Mouse (Mus musculus): Measurements from ENCODE around the gene Gcdh.
"Not testable (repeated sequence)": the region's sequence is repeated elsewhere in the genome, so short reads cannot be mapped to it uniquely, and the experiment has no call there.

The Gcdh gene

DNA sequence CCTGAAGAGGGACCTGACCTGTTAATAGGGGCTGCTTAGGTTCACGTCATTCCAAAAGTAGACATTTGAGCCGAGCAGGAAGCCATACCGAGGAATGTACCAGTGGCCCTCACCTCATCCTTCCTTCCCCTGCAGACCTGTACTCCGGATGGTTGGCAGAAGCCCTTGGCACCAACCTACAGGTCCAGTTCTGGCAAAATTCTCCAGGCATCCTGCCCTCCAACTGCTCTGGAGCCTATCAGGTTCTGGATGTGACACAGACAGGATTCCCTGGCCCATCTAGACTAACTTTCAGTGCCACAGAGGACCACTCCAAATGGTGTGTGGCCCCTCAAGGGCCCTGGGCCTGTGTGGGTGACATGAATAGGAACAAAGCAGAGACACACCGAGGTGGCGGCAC, 16.8 kb upstream of the Gcdh start:
- DNase-seq (ENCODE audit: extremely low read depth, low read depth) = no peak

DNA sequence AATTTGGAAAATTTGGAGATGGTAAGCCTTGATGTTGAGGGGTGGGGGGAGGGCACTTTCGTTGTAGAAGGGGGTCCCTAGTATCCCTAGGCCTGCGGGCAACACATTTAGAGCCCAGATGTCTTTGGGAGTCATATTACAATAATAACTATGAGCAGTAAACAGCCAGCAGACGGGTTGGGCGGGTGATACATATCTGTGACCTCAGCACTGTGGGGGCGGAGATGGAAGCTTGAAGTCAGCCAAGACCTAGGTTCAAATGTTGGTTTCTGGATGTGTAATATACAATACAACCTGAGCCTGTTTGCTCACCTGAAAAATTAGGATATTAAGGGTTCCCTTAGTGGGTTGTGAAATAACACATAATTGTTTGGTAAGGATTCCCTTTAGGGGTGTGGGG, 16.2 kb upstream of the Gcdh start:
- DNase-seq (ENCODE audit: extremely low read depth, low read depth) = no peak

- DNase-seq (ENCODE audit: extremely low read depth, low read depth) = no peak
These were observed 15.5 kb upstream of the Gcdh start for GRCm38 (mm10) chr8:84909162-84909767.

DNA sequence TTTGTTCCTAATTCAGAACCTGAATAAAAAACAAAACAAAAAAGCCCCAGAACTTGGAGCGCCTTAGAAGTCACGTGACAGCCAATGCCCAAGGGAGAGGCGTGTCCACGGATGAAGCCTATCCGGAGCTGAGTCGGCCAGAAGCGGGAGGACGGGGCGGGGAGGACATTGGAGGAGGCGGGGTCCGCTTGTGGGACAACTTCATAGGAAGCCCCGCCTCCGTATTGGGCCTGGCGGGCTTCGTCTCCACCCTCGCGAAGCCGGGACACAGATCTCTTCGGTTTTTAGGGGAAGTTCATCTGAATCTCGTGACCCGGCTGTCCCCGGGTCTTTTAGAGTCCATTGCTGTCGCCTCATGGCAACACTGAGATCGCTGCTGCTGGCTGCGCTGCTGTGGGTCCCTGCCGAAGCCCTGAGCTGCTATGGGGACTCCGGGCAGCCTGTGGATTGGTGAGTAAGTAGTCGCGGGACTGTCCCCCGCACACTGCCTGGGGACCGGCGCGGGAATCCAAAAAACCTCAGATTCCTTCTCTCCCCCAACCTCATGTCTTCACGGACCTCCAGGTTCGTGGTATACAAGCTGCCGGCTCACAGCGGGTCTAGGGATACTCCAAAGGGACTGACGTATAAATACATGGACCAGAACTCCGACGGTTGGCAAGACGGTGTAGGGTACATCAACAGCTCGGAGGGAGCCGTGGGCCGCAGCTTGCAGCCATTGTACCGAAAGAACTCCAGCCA, 14.9 kb upstream of the Gcdh start, which contains the start of gene Dnase2a:
Dnase2a (plus strand) TSS at position 140 of the 741 bp plus-strand sequence.
- peak; percentile 95 for DNase-seq (ENCODE audit: extremely low read depth, low read depth)

DNA sequence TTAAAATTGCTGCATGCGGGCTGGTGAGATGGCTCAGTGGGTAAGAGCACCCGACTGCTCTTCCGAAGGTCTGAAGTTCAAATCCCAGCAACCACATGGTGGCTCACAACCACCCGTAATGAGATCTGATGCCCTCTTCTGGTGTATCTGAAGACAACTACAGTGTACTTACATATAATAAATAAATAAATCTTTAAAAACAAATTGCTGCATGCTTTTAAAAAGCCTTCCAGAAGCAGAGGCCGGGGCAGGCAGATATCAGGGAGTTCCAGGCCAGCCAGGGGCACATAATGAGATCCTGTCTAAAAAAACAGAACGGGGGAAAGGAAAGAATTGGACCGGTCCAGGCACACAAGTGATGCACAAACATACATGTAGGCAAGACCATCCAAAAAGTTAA, 14.3 kb upstream of the Gcdh start:
- DNase-seq (ENCODE audit: extremely low read depth, low read depth) = not testable (repeated sequence)

DNA sequence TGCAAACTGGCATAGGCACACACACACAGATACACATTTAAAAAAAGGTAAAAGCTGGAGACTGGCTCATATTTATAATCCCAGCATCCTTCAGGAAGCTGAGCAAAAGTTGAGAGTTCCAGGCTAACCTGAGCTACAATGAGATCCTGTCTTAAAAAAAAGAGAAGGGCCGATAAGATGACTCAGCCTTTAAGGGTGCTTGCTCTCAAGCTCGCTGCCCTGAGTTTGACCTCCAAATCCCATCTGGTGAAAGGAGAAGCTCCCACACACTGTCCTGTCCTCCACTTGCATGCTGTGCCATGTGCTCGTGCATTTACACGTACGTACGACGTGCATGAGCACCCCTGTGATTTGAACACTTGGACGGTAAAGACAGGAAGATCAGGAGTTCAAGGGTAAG, 13.8 kb upstream of the Gcdh start:
- DNase-seq (ENCODE audit: extremely low read depth, low read depth) = no peak

DNA sequence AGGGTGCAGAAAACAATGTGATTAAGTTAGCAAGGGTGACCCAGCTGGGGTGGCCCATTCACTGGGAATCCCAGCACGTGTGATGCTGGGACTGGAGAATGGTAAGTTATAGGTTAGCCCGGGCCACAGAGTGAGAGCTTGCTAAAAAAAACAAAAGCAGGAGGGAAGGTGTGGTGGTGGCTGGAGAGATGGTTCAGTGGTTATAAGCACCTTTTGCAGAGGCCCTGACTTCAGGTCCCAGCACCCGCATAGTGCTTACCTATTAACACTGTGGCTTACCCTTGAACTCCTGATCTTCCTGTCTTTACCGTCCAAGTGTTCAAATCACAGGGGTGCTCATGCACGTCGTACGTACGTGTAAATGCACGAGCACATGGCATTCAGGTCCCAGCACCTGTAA, 13.3 kb upstream of the Gcdh start:
- DNase-seq (ENCODE audit: extremely low read depth, low read depth) = no peak

DNA sequence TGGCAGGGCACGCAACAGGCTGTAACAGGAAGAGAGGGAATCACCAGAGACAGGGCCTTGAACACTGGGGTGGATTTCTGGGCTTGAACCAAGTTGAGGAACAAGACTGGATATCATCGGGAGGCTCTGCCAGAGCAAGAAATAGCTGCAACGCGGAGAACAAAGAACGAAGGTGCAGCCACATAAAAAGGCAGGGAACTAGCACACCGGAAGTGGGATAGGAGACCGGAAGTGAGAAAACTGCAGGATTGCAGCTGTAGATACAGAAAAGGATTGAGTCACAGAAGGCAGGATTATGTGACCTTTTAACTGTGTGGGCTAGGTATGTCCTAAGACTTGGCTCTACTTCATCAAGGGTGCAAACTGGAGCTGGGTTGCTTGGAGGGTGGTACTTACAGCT, 10.6 kb upstream of the Gcdh start:
- DNase-seq (ENCODE audit: extremely low read depth, low read depth) = no peak

DNA sequence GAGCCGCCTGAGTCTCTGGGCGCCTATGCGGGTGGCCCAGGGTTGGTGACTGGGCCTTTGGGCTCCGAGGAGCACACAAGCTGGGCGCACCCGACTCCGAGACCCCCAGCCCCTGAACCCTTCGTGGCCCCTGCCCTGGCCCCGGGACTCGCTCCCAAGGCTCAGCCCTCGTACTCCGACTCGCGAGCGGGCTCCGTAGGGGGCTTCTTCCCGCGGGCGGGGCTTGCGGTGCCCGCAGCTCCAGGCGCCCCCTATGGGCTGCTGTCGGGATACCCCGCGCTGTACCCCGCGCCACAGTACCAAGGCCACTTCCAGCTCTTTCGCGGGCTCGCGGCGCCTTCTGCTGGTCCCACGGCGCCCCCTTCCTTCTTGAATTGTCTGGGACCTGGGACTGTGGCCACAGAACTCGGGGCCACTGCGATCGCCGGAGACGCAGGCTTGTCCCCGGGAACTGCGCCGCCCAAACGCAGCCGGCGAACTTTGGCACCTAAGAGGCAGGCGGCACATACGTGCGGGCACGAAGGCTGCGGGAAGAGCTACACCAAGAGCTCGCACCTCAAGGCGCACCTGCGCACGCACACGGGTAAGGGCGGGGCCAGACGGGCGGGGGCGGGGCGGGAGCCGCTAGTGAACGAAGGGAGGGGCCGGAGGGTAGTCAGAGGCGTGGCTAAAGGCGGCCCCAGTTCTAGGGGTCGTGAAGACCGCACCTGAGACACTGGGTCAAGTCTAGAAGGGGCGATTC, 9.4 kb upstream of the Gcdh start:
- no peak for DNase-seq (ENCODE audit: extremely low read depth, low read depth)

- no peak for DNase-seq (ENCODE audit: extremely low read depth, low read depth)
These were observed 8.7 kb upstream of the Gcdh start for GRCm38 (mm10) chr8:84902367-84902919.

DNA sequence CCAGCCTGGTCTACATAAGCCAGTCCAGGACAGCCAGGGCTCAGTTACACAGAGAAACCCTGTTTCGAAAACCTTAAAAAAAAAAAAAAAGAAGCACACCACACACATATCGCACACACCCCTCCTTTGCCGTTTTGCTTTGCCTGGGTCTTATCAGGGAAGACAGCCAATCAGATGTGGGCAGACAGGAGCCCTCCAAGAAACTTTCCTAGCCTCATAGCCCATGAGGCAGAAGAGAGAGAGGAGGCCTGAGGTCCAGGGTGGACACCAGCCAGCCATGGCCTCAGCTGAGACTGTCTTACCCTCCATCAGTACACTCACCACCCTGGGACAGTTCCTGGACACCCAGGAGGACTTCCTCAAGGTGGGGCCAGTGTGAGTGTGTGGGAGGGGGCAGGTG, 8.0 kb upstream of the Gcdh start, which contains the start of gene Klf1:
Klf1 (plus strand) TSS at position 177 of the 400 bp plus-strand sequence.
- DNase-seq (ENCODE audit: extremely low read depth, low read depth) = peak; percentile 96

DNA sequence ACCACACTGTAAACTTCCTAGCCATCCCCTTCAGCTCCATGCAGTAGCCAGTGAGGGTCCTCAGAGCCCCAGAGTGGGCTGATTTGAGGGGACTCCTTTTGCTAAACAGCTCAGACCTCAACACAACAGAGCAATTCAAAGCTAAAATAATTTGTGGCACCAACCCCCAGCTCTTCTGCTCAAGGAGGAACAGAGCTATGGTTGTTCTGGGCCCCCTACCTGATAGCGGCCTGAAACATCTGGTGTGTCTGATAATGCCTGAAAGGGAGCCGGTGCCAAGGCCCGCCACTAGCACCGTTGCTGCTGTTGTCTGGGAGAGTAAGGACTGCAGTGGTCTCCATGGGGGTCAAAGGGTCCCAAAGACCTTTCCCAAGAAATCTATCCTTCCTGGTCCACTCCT, 7.3 kb upstream of the Gcdh start:
- peak; percentile 86 for DNase-seq (ENCODE audit: extremely low read depth, low read depth)

DNA sequence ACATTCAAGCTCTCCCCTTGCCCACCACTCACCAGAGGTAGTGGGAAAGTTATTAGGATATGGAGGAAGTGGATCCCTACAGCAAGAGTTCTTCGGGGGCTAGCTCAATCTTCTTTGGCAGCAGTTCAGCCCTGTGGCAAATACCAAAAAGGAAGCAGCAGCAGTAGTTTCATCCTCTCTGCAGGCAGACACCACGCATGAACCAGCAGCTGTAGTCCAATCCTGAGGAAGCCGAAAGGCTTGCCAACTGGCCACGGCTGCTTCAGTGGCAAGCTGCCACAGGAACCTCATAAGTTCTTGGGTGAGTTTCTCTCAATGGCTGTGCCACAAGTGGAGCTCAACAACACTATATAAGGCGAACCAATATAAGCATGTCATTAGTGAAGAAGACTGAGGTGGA, 2.2 kb upstream of the Gcdh start:
- DNase-seq (ENCODE audit: extremely low read depth, low read depth) = no peak

- DNase-seq (ENCODE audit: extremely low read depth, low read depth) = no peak
These were observed 570 bp downstream of the Gcdh start for GRCm38 (mm10) chr8:84892993-84893708.

GRCm38 (mm10) chr8:84889141-84889540, 4.6 kb downstream of the Gcdh start:
- no peak for DNase-seq (ENCODE audit: extremely low read depth, low read depth)

GRCm38 (mm10) chr8:84888280-84888679, 5.4 kb downstream of the Gcdh start:
- DNase-seq (ENCODE audit: extremely low read depth, low read depth) = no peak

DNA sequence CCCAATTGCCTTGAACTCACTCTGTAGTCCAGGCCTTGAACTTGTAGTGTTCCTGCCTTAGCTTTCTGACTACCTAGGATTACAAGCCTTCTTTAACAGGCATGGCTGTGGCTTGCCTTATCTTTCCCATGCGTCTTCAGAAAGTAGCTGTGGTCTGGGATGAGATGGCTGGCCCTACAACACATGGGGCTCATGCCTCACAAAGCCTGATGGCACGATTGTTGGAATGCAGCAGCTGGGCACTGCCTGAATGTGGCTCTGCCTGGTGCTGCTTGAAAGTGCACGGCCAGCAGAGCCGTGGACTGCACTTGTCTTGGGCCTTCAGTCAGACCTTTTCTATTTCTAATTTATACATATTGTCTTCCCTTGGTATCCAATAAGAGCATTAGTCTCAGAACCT, 9.0 kb downstream of the Gcdh start:
- DNase-seq (ENCODE audit: extremely low read depth, low read depth) = no peak

GRCm38 (mm10) chr8:84878915-84879314, 14.8 kb downstream of the Gcdh start:
- no peak for DNase-seq (ENCODE audit: extremely low read depth, low read depth)

DNA sequence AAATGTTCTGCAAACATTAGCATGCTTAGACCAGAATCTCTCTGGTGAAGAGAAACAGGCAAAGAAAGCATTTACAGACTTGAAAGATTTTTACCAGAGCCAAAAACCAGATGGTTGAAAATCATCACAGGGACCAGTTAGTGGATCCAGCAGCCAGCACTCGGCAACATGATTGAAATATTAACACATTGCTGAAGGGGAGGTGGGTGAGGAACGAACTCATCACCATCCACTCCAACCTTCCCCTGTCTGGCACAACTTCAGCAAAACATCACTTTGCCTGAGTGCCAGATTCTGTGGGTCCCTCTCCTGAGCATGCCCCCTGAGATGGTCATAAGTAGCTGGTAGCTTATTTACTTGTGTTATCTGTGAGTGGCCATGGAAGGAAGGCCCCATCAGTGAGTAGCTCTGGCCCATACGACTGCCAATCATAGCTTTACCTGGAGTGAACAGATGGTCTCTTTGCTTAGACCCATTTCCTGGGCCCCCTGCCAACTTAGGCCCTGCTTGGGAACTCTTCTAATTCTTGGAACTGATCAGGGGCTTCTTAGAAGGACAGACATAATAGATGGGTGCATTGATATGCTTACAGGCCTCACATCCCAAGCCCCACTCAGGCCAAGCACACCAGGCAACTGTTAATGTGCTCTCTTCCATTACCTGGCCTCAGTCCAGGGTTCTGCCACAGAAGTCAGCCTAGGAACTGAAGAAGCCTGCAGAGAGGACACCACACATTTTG, 16.3 kb downstream of the Gcdh start:
- no peak for DNase-seq (ENCODE audit: extremely low read depth, low read depth)

DNA sequence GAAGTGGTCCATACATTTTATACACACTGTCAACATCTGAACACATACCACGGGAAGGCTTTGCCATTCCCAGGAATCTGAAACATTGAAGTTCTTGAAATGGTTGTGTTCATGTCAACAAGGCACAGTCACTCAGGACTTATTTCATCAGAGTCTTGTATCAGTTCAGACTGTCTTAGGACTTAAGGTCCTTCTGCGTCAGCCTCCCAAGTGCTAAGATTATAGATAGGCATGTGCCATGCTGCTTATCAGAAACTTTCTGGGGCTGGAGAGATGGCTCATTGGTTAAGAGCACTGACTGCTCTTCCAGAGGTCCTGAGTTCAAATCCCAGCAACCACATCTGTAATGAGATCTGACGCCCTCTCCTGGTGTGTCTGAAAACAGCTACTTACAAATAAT, 19.4 kb downstream of the Gcdh start:
- no peak for DNase-seq (ENCODE audit: extremely low read depth, low read depth)

GRCm38 (mm10) chr8:84873016-84873415, 20.7 kb downstream of the Gcdh start:
- DNase-seq (ENCODE audit: extremely low read depth, low read depth) = no peak

All from MEL-GATA-1-ER (cell line).